Mouse (Mus musculus): Measurements from ENCODE around the gene Acsm5. TPM values are rescaled to one million over a fixed set of nuclear protein-coding genes. Genes with fewer than 3 reads are reported as not detected.

Gene Acsm5
- not detected in 2 replicates for polyA plus RNA-seq (2014; fragmentation: Nextera tagmentation; extraction: Ambion mirVana)

GRCm38 (mm10) chr7:119519163-119519562 is at the start of gene Acsm5:
Gene Acsm5 (plus strand): TSS chr7:119519463.
- WGBS: 77% methylated on average over 5 of the region's 5 CpGs
- no peak for ATAC-seq (replicated peaks; ENCODE audit: low FRiP score)
- H3K9me3 ChIP-seq (ENCODE audit: control insufficient read depth, low read length): no peaks in the 10 kb centered on the region
- no peak within 1 kb of the TSS for H3K27ac ChIP-seq (ENCODE audit: low read depth, low read length)
- no peak within 1 kb of the TSS for H3K4me3 ChIP-seq (ENCODE audit: low read depth, low read length)
- no peaks in the 10 kb centered on the region for H3K27me3 ChIP-seq (ENCODE audit: control insufficient read depth, insufficient read depth, low read length)
- no peak for DNase-seq (ENCODE audit: low spot score)
- no peak within 1 kb of the TSS for H3K4me2 ChIP-seq (ENCODE audit: low read depth, low read length, severe bottlenecking)
- no peak within 1 kb of the TSS for H3K9ac ChIP-seq (ENCODE audit: low read length)
- no peaks in the 10 kb centered on the region for H3K4me1 ChIP-seq (replicated peaks; ENCODE audit: control insufficient read depth, insufficient read depth, low read length)
- no peaks in the 10 kb centered on the region for H3K36me3 ChIP-seq (ENCODE audit: control insufficient read depth, insufficient read depth, low read length)

GRCm38 (mm10) chr7:119476500-119477389 is 42.5 kb upstream of the Acsm5 start:
- ATAC-seq (replicated peaks; ENCODE audit: low FRiP score): no peak
- WGBS: 80% methylated on average over 33 of the region's 33 CpGs

GRCm38 (mm10) chr7:119479256-119479655 is 40.0 kb upstream of the Acsm5 start, which contains the start of gene Umod:
Gene Umod (minus strand): TSS chr7:119479282.
- no peak within 1 kb of the TSS for H3K27ac ChIP-seq (ENCODE audit: low read depth, low read length)
- H3K4me3 ChIP-seq (ENCODE audit: low read depth, low read length): no peak within 1 kb of the TSS
- H3K9ac ChIP-seq (ENCODE audit: low read length): no peak within 1 kb of the TSS
- no peak for ATAC-seq (replicated peaks; ENCODE audit: low FRiP score)
- no peaks in the 10 kb centered on the region for H3K4me1 ChIP-seq (replicated peaks; ENCODE audit: control insufficient read depth, insufficient read depth, low read length)
- H3K4me2 ChIP-seq (ENCODE audit: low read depth, low read length, severe bottlenecking): no peak within 1 kb of the TSS
- H3K27me3 ChIP-seq (ENCODE audit: control insufficient read depth, insufficient read depth, low read length): no peaks in the 10 kb centered on the region
- no peaks in the 10 kb centered on the region for H3K9me3 ChIP-seq (ENCODE audit: control insufficient read depth, low read length)
- DNase-seq (ENCODE audit: low spot score): no peak
- H3K36me3 ChIP-seq (ENCODE audit: control insufficient read depth, insufficient read depth, low read length): no peaks in the 10 kb centered on the region

More at GRCm38 (mm10) chr7:119476500-119477389, 42.5 kb upstream of the Acsm5 start:
- Histone ChIP-seq H3K9ac (ENCODE audit: low read length) (no peak overlapping the region), H3K4me1 (replicated peaks; ENCODE audit: control insufficient read depth, insufficient read depth, low read length) (no peaks in the 10 kb centered on the region), H3K36me3 (ENCODE audit: control insufficient read depth, insufficient read depth, low read length) (no peaks in the 10 kb centered on the region), H3K27ac (ENCODE audit: low read depth, low read length) (no peak overlapping the region), H3K9me3 (ENCODE audit: control insufficient read depth, low read length) (no peaks in the 10 kb centered on the region), H3K27me3 (ENCODE audit: control insufficient read depth, insufficient read depth, low read length) (no peaks in the 10 kb centered on the region), H3K4me3 (ENCODE audit: low read depth, low read length) (no peak overlapping the region), H3K4me2 (ENCODE audit: low read depth, low read length, severe bottlenecking) (no peak overlapping the region)
- DNase-seq (ENCODE audit: low spot score): no peak

GRCm38 (mm10) chr7:119484154-119484553 is 35.1 kb upstream of the Acsm5 start:
- no peaks in the 10 kb centered on the region for H3K4me1 ChIP-seq (replicated peaks; ENCODE audit: control insufficient read depth, insufficient read depth, low read length)
- no peak for DNase-seq (ENCODE audit: low spot score)
- ATAC-seq (replicated peaks; ENCODE audit: low FRiP score): no peak
- no peaks in the 10 kb centered on the region for H3K9me3 ChIP-seq (ENCODE audit: control insufficient read depth, low read length)
- H3K27me3 ChIP-seq (ENCODE audit: control insufficient read depth, insufficient read depth, low read length): no peaks in the 10 kb centered on the region
- no peaks in the 10 kb centered on the region for H3K36me3 ChIP-seq (ENCODE audit: control insufficient read depth, insufficient read depth, low read length)
- H3K4me3 ChIP-seq (ENCODE audit: low read depth, low read length): no peak overlapping the region
- H3K9ac ChIP-seq (ENCODE audit: low read length): no peak overlapping the region
- H3K27ac ChIP-seq (ENCODE audit: low read depth, low read length): no peak overlapping the region
- H3K4me2 ChIP-seq (ENCODE audit: low read depth, low read length, severe bottlenecking): no peak overlapping the region
- 87% methylated on average over 4 of the region's 4 CpGs for WGBS

- Histone ChIP-seq H3K4me2 (ENCODE audit: low read depth, low read length, severe bottlenecking) (no peak overlapping the region), H3K36me3 (ENCODE audit: control insufficient read depth, insufficient read depth, low read length) (no peaks in the 10 kb centered on the region), H3K9me3 (ENCODE audit: control insufficient read depth, low read length) (no peaks in the 10 kb centered on the region), H3K27me3 (ENCODE audit: control insufficient read depth, insufficient read depth, low read length) (no peaks in the 10 kb centered on the region), H3K4me3 (ENCODE audit: low read depth, low read length) (no peak overlapping the region), H3K4me1 (replicated peaks; ENCODE audit: control insufficient read depth, insufficient read depth, low read length) (no peaks in the 10 kb centered on the region), H3K9ac (ENCODE audit: low read length) (no peak overlapping the region), H3K27ac (ENCODE audit: low read depth, low read length) (no peak overlapping the region)
- WGBS: 89% methylated on average over 5 of the region's 5 CpGs
- no peak for DNase-seq (ENCODE audit: low spot score)
- ATAC-seq (replicated peaks; ENCODE audit: low FRiP score): no peak
Measured at GRCm38 (mm10) chr7:119486683-119487082, 32.6 kb upstream of the Acsm5 start.

GRCm38 (mm10) chr7:119490041-119490780 is 29.1 kb upstream of the Acsm5 start:
- WGBS: 86% methylated on average over 4 of the region's 4 CpGs
- Histone ChIP-seq H3K27ac (ENCODE audit: low read depth, low read length) (no peak overlapping the region), H3K27me3 (ENCODE audit: control insufficient read depth, insufficient read depth, low read length) (no peaks in the 10 kb centered on the region), H3K9ac (ENCODE audit: low read length) (no peak overlapping the region), H3K4me3 (ENCODE audit: low read depth, low read length) (no peak overlapping the region), H3K4me2 (ENCODE audit: low read depth, low read length, severe bottlenecking) (no peak overlapping the region), H3K9me3 (ENCODE audit: control insufficient read depth, low read length) (no peaks in the 10 kb centered on the region), H3K36me3 (ENCODE audit: control insufficient read depth, insufficient read depth, low read length) (no peaks in the 10 kb centered on the region), H3K4me1 (replicated peaks; ENCODE audit: control insufficient read depth, insufficient read depth, low read length) (no peaks in the 10 kb centered on the region)
- DNase-seq (ENCODE audit: low spot score): no peak
- ATAC-seq (replicated peaks; ENCODE audit: low FRiP score): no peak

GRCm38 (mm10) chr7:119511143-119511542 is 8.1 kb upstream of the Acsm5 start:
- no peaks in the 10 kb centered on the region for H3K4me1 ChIP-seq (replicated peaks; ENCODE audit: control insufficient read depth, insufficient read depth, low read length)
- DNase-seq (ENCODE audit: low spot score) (no peak), ATAC-seq (replicated peaks; ENCODE audit: low FRiP score) (no peak)
- no peaks in the 10 kb centered on the region for H3K27me3 ChIP-seq (ENCODE audit: control insufficient read depth, insufficient read depth, low read length)
- H3K4me2 ChIP-seq (ENCODE audit: low read depth, low read length, severe bottlenecking): no peak overlapping the region
- H3K36me3 ChIP-seq (ENCODE audit: control insufficient read depth, insufficient read depth, low read length): no peaks in the 10 kb centered on the region
- no peak overlapping the region for H3K27ac ChIP-seq (ENCODE audit: low read depth, low read length)
- no peak overlapping the region for H3K9ac ChIP-seq (ENCODE audit: low read length)
- H3K9me3 ChIP-seq (ENCODE audit: control insufficient read depth, low read length): no peaks in the 10 kb centered on the region
- WGBS: 95% methylated on average over 4 of the region's 4 CpGs
- no peak overlapping the region for H3K4me3 ChIP-seq (ENCODE audit: low read depth, low read length)

GRCm38 (mm10) chr7:119513056-119513455 is 6.2 kb upstream of the Acsm5 start:
- Histone ChIP-seq H3K4me1 (replicated peaks; ENCODE audit: control insufficient read depth, insufficient read depth, low read length) (no peaks in the 10 kb centered on the region), H3K9ac (ENCODE audit: low read length) (no peak overlapping the region), H3K36me3 (ENCODE audit: control insufficient read depth, insufficient read depth, low read length) (no peaks in the 10 kb centered on the region), H3K4me2 (ENCODE audit: low read depth, low read length, severe bottlenecking) (no peak overlapping the region), H3K27me3 (ENCODE audit: control insufficient read depth, insufficient read depth, low read length) (no peaks in the 10 kb centered on the region), H3K27ac (ENCODE audit: low read depth, low read length) (no peak overlapping the region), H3K9me3 (ENCODE audit: control insufficient read depth, low read length) (no peaks in the 10 kb centered on the region), H3K4me3 (ENCODE audit: low read depth, low read length) (no peak overlapping the region)
- DNase-seq (ENCODE audit: low spot score) (peak; percentile 72), ATAC-seq (replicated peaks; ENCODE audit: low FRiP score) (no peak)
- 29% methylated on average over 7 of the region's 7 CpGs for WGBS
